Mouse (Mus musculus) ES-E14 (cell line): ENCODE measurements around the gene Uspl1.

ENCODE experiments used
- MAFK ChIP-seq: IDR thresholded peaks from 2 replicates; pipeline ENCODE4 v1.6.1; 2014; ENCODE audit warnings: mild to moderate bottlenecking, low read depth, low read length, inconsistent platforms; ENCODE audit not compliant: insufficient read depth
- ZNF384 ChIP-seq: IDR thresholded peaks from 2 replicates; pipeline ENCODE4 v1.6.1; 2012; ENCODE audit warnings: low read depth, low read length, inconsistent platforms

DNA sequence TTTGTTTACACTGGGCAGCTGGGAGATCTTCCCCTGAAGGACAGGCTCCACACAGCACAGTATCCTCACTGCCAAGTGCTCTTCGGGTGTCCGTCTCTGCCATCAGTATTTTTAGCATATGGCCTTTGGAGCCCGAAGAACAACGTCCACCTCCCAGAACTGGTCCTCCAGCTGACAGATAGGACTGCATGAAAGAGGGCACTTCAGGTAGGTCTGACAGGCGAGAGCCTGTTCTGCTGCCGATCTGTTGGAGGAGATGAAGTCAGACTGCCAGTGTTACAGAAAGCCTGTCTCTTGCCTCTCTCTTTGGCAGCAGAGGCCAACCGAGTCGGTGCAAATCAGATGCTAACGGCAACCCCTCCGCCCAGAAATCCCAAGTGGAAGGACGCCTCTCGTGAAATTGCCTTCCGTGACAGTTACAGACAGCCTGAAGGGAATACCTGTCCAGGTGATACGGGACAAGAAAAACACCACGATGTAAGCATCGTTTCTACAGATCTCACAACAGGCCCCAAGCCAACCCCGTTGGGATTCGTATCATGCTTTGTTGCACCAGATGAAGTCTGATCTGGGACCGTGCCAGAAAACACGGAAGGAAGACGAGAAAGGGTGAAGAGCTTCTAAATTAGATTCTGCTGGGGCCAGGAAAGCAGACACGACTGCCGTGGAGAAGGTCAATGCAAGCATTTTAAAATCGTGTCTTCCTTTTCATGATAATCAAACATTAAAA is 53.2 kb downstream of the Uspl1 start:
- TF ChIP-seq ZNF384 (no peak), MAFK (no peak)
